Mouse (Mus musculus): ENCODE results near the gene Slc48a1.
A peak's percentile ranks its signal among the peaks of the same experiment; 100 is the strongest.

GRCm38 (mm10) chr15:97822545-97823228, 44.4 kb downstream of the Slc48a1 start:
- TF ChIP-seq CTCF (IDR thresholded peaks at IDR 0.05) (peak; percentile 36), EP300 (IDR thresholded peaks at IDR 0.05) (peak; percentile 97)
